Mouse (Mus musculus): ENCODE measurements at regions not wholly inside any gene's neighbourhood (a gene's known extent, or its start where the extent isn't known, plus 50 kb on each side); places are given as distances from the start of the nearest gene placed in this dataset.

GRCm38 (mm10) chr2:115472393-115472792, 109.1 kb upstream of the BC052040 start:
- WGBS = 92% methylated on average over 2 of the region's 2 CpGs
- no peaks in the 10 kb centered on the region for H3K27me3 ChIP-seq (ENCODE audit: control insufficient read depth, insufficient read depth, low read depth, low read length)
- H3K9ac ChIP-seq (ENCODE audit: low read depth, low read length) = no peak overlapping the region
- no peaks in the 10 kb centered on the region for H3K9me3 ChIP-seq (replicated peaks; ENCODE audit: control insufficient read depth, low read length, poor library complexity, severe bottlenecking)
- H3K36me3 ChIP-seq (ENCODE audit: control insufficient read depth, insufficient read depth, low read length) = no peaks in the 10 kb centered on the region
- H3K4me1 ChIP-seq (ENCODE audit: control insufficient read depth, insufficient read depth, low read length) = no peaks in the 10 kb centered on the region
- no peak overlapping the region for H3K4me2 ChIP-seq (ENCODE audit: low read length)
- no peak overlapping the region for H3K4me3 ChIP-seq (ENCODE audit: low read depth, low read length)
- H3K27ac ChIP-seq (ENCODE audit: low read length) = no peak overlapping the region
- ATAC-seq = no peak

- Histone ChIP-seq H3K4me1 (ENCODE audit: control insufficient read depth, insufficient read depth, low read length) (no peaks in the 10 kb centered on the region), H3K36me3 (ENCODE audit: control insufficient read depth, insufficient read depth, low read length) (no peaks in the 10 kb centered on the region), H3K9me3 (replicated peaks; ENCODE audit: control insufficient read depth, low read length, poor library complexity, severe bottlenecking) (no peaks in the 10 kb centered on the region), H3K4me3 (ENCODE audit: low read depth, low read length) (no peak overlapping the region), H3K9ac (ENCODE audit: low read depth, low read length) (no peak overlapping the region), H3K4me2 (ENCODE audit: low read length) (no peak overlapping the region), H3K27ac (ENCODE audit: low read length) (no peak overlapping the region), H3K27me3 (ENCODE audit: control insufficient read depth, insufficient read depth, low read depth, low read length) (no peaks in the 10 kb centered on the region)
- 83% methylated on average over 13 of the region's 13 CpGs for WGBS
- no peak for ATAC-seq
Measured at GRCm38 (mm10) chr2:115483418-115484288, 97.9 kb upstream of the BC052040 start.

- Histone ChIP-seq H3K4me1 (ENCODE audit: control insufficient read depth, insufficient read depth, low read length) (no peaks in the 10 kb centered on the region), H3K27ac (ENCODE audit: low read length) (no peak overlapping the region), H3K4me2 (ENCODE audit: low read length) (no peak overlapping the region), H3K36me3 (ENCODE audit: control insufficient read depth, insufficient read depth, low read length) (no peaks in the 10 kb centered on the region), H3K9me3 (replicated peaks; ENCODE audit: control insufficient read depth, low read length, poor library complexity, severe bottlenecking) (no peaks in the 10 kb centered on the region), H3K4me3 (ENCODE audit: low read depth, low read length) (no peak overlapping the region), H3K9ac (ENCODE audit: low read depth, low read length) (no peak overlapping the region), H3K27me3 (ENCODE audit: control insufficient read depth, insufficient read depth, low read depth, low read length) (no peaks in the 10 kb centered on the region)
- no peak for ATAC-seq
- WGBS = 84% methylated on average over 4 of the region's 4 CpGs
Measured at GRCm38 (mm10) chr2:115488465-115488864, 93.1 kb upstream of the BC052040 start.

- Histone ChIP-seq H3K27ac (ENCODE audit: low read length) (no peak overlapping the region), H3K4me3 (ENCODE audit: low read depth, low read length) (no peak overlapping the region), H3K9me3 (replicated peaks; ENCODE audit: control insufficient read depth, low read length, poor library complexity, severe bottlenecking) (peaks cover 2% of the 10 kb centered on the region; the same call in 1 of the 2 replicates), H3K4me1 (ENCODE audit: control insufficient read depth, insufficient read depth, low read length) (no peaks in the 10 kb centered on the region), H3K4me2 (ENCODE audit: low read length) (no peak overlapping the region), H3K9ac (ENCODE audit: low read depth, low read length) (no peak overlapping the region), H3K36me3 (ENCODE audit: control insufficient read depth, insufficient read depth, low read length) (no peaks in the 10 kb centered on the region), H3K27me3 (ENCODE audit: control insufficient read depth, insufficient read depth, low read depth, low read length) (no peaks in the 10 kb centered on the region)
- no peak for ATAC-seq
- 38% methylated on average over 2 of the region's 2 CpGs for WGBS
Measured at GRCm38 (mm10) chr2:115493020-115493419, 88.5 kb upstream of the BC052040 start.

GRCm38 (mm10) chr2:115499904-115500303, 81.6 kb upstream of the BC052040 start:
- H3K4me1 ChIP-seq (ENCODE audit: control insufficient read depth, insufficient read depth, low read length) = no peaks in the 10 kb centered on the region
- H3K27ac ChIP-seq (ENCODE audit: low read length) = no peak overlapping the region
- H3K36me3 ChIP-seq (ENCODE audit: control insufficient read depth, insufficient read depth, low read length) = no peaks in the 10 kb centered on the region
- H3K9me3 ChIP-seq (replicated peaks; ENCODE audit: control insufficient read depth, low read length, poor library complexity, severe bottlenecking) = peaks cover 2% of the 10 kb centered on the region; the same call in 1 of the 2 replicates
- no peak overlapping the region for H3K9ac ChIP-seq (ENCODE audit: low read depth, low read length)
- WGBS = 77% methylated on average over 2 of the region's 2 CpGs
- no peaks in the 10 kb centered on the region for H3K27me3 ChIP-seq (ENCODE audit: control insufficient read depth, insufficient read depth, low read depth, low read length)
- no peak overlapping the region for H3K4me3 ChIP-seq (ENCODE audit: low read depth, low read length)
- no peak overlapping the region for H3K4me2 ChIP-seq (ENCODE audit: low read length)
- no peak for ATAC-seq

GRCm38 (mm10) chr2:115509527-115509926, 72.0 kb upstream of the BC052040 start:
- Histone ChIP-seq H3K4me1 (ENCODE audit: control insufficient read depth, insufficient read depth, low read length) (no peaks in the 10 kb centered on the region), H3K4me2 (ENCODE audit: low read length) (no peak overlapping the region), H3K27ac (ENCODE audit: low read length) (no peak overlapping the region), H3K9ac (ENCODE audit: low read depth, low read length) (no peak overlapping the region), H3K27me3 (ENCODE audit: control insufficient read depth, insufficient read depth, low read depth, low read length) (no peaks in the 10 kb centered on the region), H3K36me3 (ENCODE audit: control insufficient read depth, insufficient read depth, low read length) (no peaks in the 10 kb centered on the region), H3K4me3 (ENCODE audit: low read depth, low read length) (no peak overlapping the region), H3K9me3 (replicated peaks; ENCODE audit: control insufficient read depth, low read length, poor library complexity, severe bottlenecking) (no peaks in the 10 kb centered on the region)
- WGBS = 52% methylated on average over 10 of the region's 10 CpGs
- no peak for ATAC-seq

GRCm38 (mm10) chr2:115511146-115511545, 70.4 kb upstream of the BC052040 start:
- Histone ChIP-seq H3K9me3 (replicated peaks; ENCODE audit: control insufficient read depth, low read length, poor library complexity, severe bottlenecking) (no peaks in the 10 kb centered on the region), H3K36me3 (ENCODE audit: control insufficient read depth, insufficient read depth, low read length) (no peaks in the 10 kb centered on the region), H3K27me3 (ENCODE audit: control insufficient read depth, insufficient read depth, low read depth, low read length) (no peaks in the 10 kb centered on the region), H3K4me1 (ENCODE audit: control insufficient read depth, insufficient read depth, low read length) (0 out of 2 replicates have a peak, but pooled peaks cover 2% of the 10 kb centered on the region), H3K4me2 (ENCODE audit: low read length) (no peak overlapping the region), H3K4me3 (ENCODE audit: low read depth, low read length) (no peak overlapping the region), H3K27ac (ENCODE audit: low read length) (no peak overlapping the region), H3K9ac (ENCODE audit: low read depth, low read length) (no peak overlapping the region)
- ATAC-seq = no peak
- 80% methylated on average over 3 of the region's 3 CpGs for WGBS

- ATAC-seq = no peak
- Histone ChIP-seq H3K36me3 (ENCODE audit: control insufficient read depth, insufficient read depth, low read length) (no peaks in the 10 kb centered on the region), H3K9ac (ENCODE audit: low read depth, low read length) (no peak overlapping the region), H3K9me3 (replicated peaks; ENCODE audit: control insufficient read depth, low read length, poor library complexity, severe bottlenecking) (no peaks in the 10 kb centered on the region), H3K4me3 (ENCODE audit: low read depth, low read length) (no peak overlapping the region), H3K27me3 (ENCODE audit: control insufficient read depth, insufficient read depth, low read depth, low read length) (no peaks in the 10 kb centered on the region), H3K4me2 (ENCODE audit: low read length) (no peak overlapping the region), H3K27ac (ENCODE audit: low read length) (no peak overlapping the region), H3K4me1 (ENCODE audit: control insufficient read depth, insufficient read depth, low read length) (0 out of 2 replicates have a peak, but pooled peaks cover 2% of the 10 kb centered on the region)
- 73% methylated on average over 14 of the region's 14 CpGs for WGBS
Measured at GRCm38 (mm10) chr2:115511612-115512525, 69.6 kb upstream of the BC052040 start.

- Histone ChIP-seq H3K4me3 (ENCODE audit: low read depth, low read length) (no peak overlapping the region), H3K27me3 (ENCODE audit: control insufficient read depth, insufficient read depth, low read depth, low read length) (no peaks in the 10 kb centered on the region), H3K4me1 (ENCODE audit: control insufficient read depth, insufficient read depth, low read length) (0 out of 2 replicates have a peak, but pooled peaks cover 2% of the 10 kb centered on the region), H3K9me3 (replicated peaks; ENCODE audit: control insufficient read depth, low read length, poor library complexity, severe bottlenecking) (no peaks in the 10 kb centered on the region), H3K36me3 (ENCODE audit: control insufficient read depth, insufficient read depth, low read length) (no peaks in the 10 kb centered on the region), H3K27ac (ENCODE audit: low read length) (no peak overlapping the region), H3K4me2 (ENCODE audit: low read length) (no peak overlapping the region), H3K9ac (ENCODE audit: low read depth, low read length) (no peak overlapping the region)
- WGBS = 87% methylated on average over 8 of the region's 8 CpGs
- no peak for ATAC-seq
Measured at GRCm38 (mm10) chr2:115512891-115513290, 68.6 kb upstream of the BC052040 start.

All from midbrain, embryonic 16.5 days (tissue).